ENCODE assay signal across 8 mouse cellular contexts in genomic region chr2:165325521-165326303, GRCm38 (mm10). TPM values are rescaled to one million over a fixed set of nuclear protein-coding genes. Genes with fewer than 3 reads are reported as not detected.
DNase-seq lines count a peak whose midpoint lies in the region; ATAC-seq and TF ChIP-seq lines count a peak whose summit lies in the region.

No protein-coding gene starts in this region.

- H3K36me3 ChIP-seq in G1E (replicated peaks), result peaks cover 40% of the 10 kb centered on the region
- peaks cover 17% of the 10 kb centered on the region for H3K36me3 ChIP-seq in forebrain, embryonic 10.5 days (replicated peaks)
- 0 out of 2 replicates have a peak, but pooled peaks cover 4% of the 10 kb centered on the region for H3K36me3 ChIP-seq in limb, embryonic 14.5 days (ENCODE audit: control insufficient read depth, insufficient read depth, low read length)

- DNase-seq in gastrocnemius, postnatal 10 days, result peak; percentile 47
- no peak for DNase-seq in gastrocnemius, adult 18-20 months (ENCODE audit: low spot score)
- DNase-seq in G1E (ENCODE audit: low spot score), result no peak
- DNase-seq in forebrain, embryonic 10.5 days (ENCODE audit: extremely low spot score, low spot score), result no peak
- no peak for DNase-seq in limb, embryonic 14.5 days (ENCODE audit: low spot score)
- peak; percentile 39 for DNase-seq in neural tube, embryonic 10.5 days (ENCODE audit: extremely low spot score, low spot score)
- DNase-seq in retina, postnatal 1 day, result no peak
- no peak for DNase-seq in left cerebral cortex, postnatal 14 days (ENCODE audit: low spot score in 2 of 2)

- peak overlapping the region; percentile 76 for H3K4me2 ChIP-seq in limb, embryonic 14.5 days (replicated peaks; ENCODE audit: low read depth, low read length, severe bottlenecking)

- peaks cover 52% of the 10 kb centered on the region for H3K4me1 ChIP-seq in G1E (ENCODE audit: insufficient read depth, low read depth, low read length)
- peaks cover 69% of the 10 kb centered on the region for H3K4me1 ChIP-seq in forebrain, embryonic 10.5 days
- H3K4me1 ChIP-seq in limb, embryonic 14.5 days (ENCODE audit: control insufficient read depth, insufficient read depth, low read length), result peaks cover 22% of the 10 kb centered on the region

- ATAC-seq in G1E (ENCODE audit: extremely low read depth, insufficient number of reproducible peaks, low FRiP score, poor library complexity, severe bottlenecking), result no peak
- ATAC-seq in limb, embryonic 14.5 days (ENCODE audit: low FRiP score, low read depth), result peak; percentile 20

- no peaks in the 10 kb centered on the region for H3K9me3 ChIP-seq in G1E (replicated peaks)
- H3K9me3 ChIP-seq in forebrain, embryonic 10.5 days, result no peaks in the 10 kb centered on the region
- no peaks in the 10 kb centered on the region for H3K9me3 ChIP-seq in limb, embryonic 14.5 days (ENCODE audit: control insufficient read depth, low read length)

- peak overlapping the region; percentile 89 for H3K4me3 ChIP-seq in G1E (ENCODE audit: low read depth, low read length)
- H3K4me3 ChIP-seq in forebrain, embryonic 10.5 days, result peak overlapping the region; percentile 95
- peak overlapping the region; percentile 61 for H3K4me3 ChIP-seq in limb, embryonic 14.5 days (replicated peaks; ENCODE audit: low read length)

- TF ChIP-seq CTCF in G1E (IDR thresholded peaks at IDR 0.05; ENCODE audit: low read depth, low read length), result no peak

- H3K27ac ChIP-seq in forebrain, embryonic 10.5 days, result peak overlapping the region; percentile 91
- H3K27ac ChIP-seq in limb, embryonic 14.5 days (replicated peaks; ENCODE audit: low read depth, low read length), result 0 out of 2 replicates have a peak overlapping the region, but pooled peaks have one; percentile 9

- intact Hi-C loops in left cerebral cortex, postnatal 14 days (cut with DNase I), result loop anchor here (5.0 kb wide), 1 partner anchor 38 kb away; the partner anchor contains the start of gene Slc35c2

- WGBS in forebrain, embryonic 10.5 days, result 2% methylated on average over 30 of the region's 30 CpGs
- WGBS in limb, embryonic 14.5 days, result under 1% methylated on average over 30 of the region's 30 CpGs

- no peak for TF ChIP-seq POLR2A in limb, embryonic 14.5 days (IDR thresholded peaks at IDR 0.05; ENCODE audit: borderline replicate concordance, extremely low read depth, insufficient read depth, insufficient read length)

- peaks cover 8% of the 10 kb centered on the region for H3K27me3 ChIP-seq in G1E (ENCODE audit: insufficient read depth, low read length)
- peaks cover 17% of the 10 kb centered on the region for H3K27me3 ChIP-seq in forebrain, embryonic 10.5 days (ENCODE audit: poor library complexity, severe bottlenecking)
- H3K27me3 ChIP-seq in limb, embryonic 14.5 days (ENCODE audit: control insufficient read depth, insufficient read depth, low read length), result no peaks in the 10 kb centered on the region

- peak overlapping the region; percentile 81 for H3K9ac ChIP-seq in limb, embryonic 14.5 days (ENCODE audit: low read depth, low read length, severe bottlenecking)

RNA-seq across cellular contexts. Expression of gene Elmo2, which starts 0.6 kb away (rescaled TPM):
- 10 to 100 TPM; 20.3 to 24.3 TPM for total RNA-seq in gastrocnemius, postnatal 10 days (2021)
- 10 to 100 TPM; 12.4 TPM for total RNA-seq in gastrocnemius, adult 18-20 months (2021)
- total RNA-seq in G1E (2014; fragmentation: Nextera tagmentation), result 22.6 and 38.3 TPM in 2 replicates
- total RNA-seq in G1E (2017), result 17.7 and 18.8 TPM in 2 replicates
- polyA plus RNA-seq in G1E (2012), result 8.1 and 15.1 TPM in 2 replicates
- polyA plus RNA-seq in forebrain, embryonic 10.5 days (2016; fragmentation: Nextera tagmentation; extraction: Ambion mirVana), result 83.7 and 86.4 TPM in 2 replicates
- polyA plus RNA-seq in limb, embryonic 14.5 days (2012; rRNA removed), result 77.7 and 97.3 TPM in 2 replicates
- polyA plus RNA-seq in limb, embryonic 14.5 days (2014; fragmentation: Nextera tagmentation; extraction: Ambion mirVana), result 83.0 and 87.4 TPM in 2 replicates
- total RNA-seq in left cerebral cortex, postnatal 14 days (2021), result 100 to 1,000 TPM; 137 to 156 TPM

RNA-seq across cellular contexts. Expression of gene Slc35c2, which starts 38.0 kb away (rescaled TPM):
- 10 to 100 TPM; 17.5 to 18.6 TPM for total RNA-seq in gastrocnemius, postnatal 10 days (2021)
- total RNA-seq in gastrocnemius, adult 18-20 months (2021), result 10 to 100 TPM; 19.4 to 20.0 TPM
- total RNA-seq in G1E (2014; fragmentation: Nextera tagmentation) (20.5 and 41.6 TPM in 2 replicates), G1E (2017) (32.7 and 36.8 TPM in 2 replicates)
- 62.5 and 70.3 TPM in 2 replicates for polyA plus RNA-seq in G1E (2012)
- polyA plus RNA-seq in forebrain, embryonic 10.5 days (2016; fragmentation: Nextera tagmentation; extraction: Ambion mirVana), result 74.9 and 75.4 TPM in 2 replicates
- 54.2 and 74.3 TPM in 2 replicates for polyA plus RNA-seq in limb, embryonic 14.5 days (2012; rRNA removed)
- 51.1 and 51.2 TPM in 2 replicates for polyA plus RNA-seq in limb, embryonic 14.5 days (2014; fragmentation: Nextera tagmentation; extraction: Ambion mirVana)
- total RNA-seq in left cerebral cortex, postnatal 14 days (2021), result 10 to 100 TPM; 52.1 to 55.1 TPM

RNA-seq across cellular contexts. Expression of gene Zfp663, which starts 42.8 kb away (rescaled TPM):
- total RNA-seq in gastrocnemius, postnatal 10 days (2021), result under 1 TPM in 1 of 2 experiments, not detected in 1; 0.23 TPM
- not detected for total RNA-seq in gastrocnemius, adult 18-20 months (2021)
- total RNA-seq in G1E (2014; fragmentation: Nextera tagmentation) (not detected in 2 replicates), G1E (2017) (0.16 TPM in 1 of 2 replicates, not detected in the other)
- polyA plus RNA-seq in G1E (2012), result not detected in 2 replicates
- polyA plus RNA-seq in forebrain, embryonic 10.5 days (2016; fragmentation: Nextera tagmentation; extraction: Ambion mirVana), result 4.7 and 4.9 TPM in 2 replicates
- 0.46 and 0.49 TPM in 2 replicates for polyA plus RNA-seq in limb, embryonic 14.5 days (2012; rRNA removed)
- 0.44 and 0.68 TPM in 2 replicates for polyA plus RNA-seq in limb, embryonic 14.5 days (2014; fragmentation: Nextera tagmentation; extraction: Ambion mirVana)
- total RNA-seq in left cerebral cortex, postnatal 14 days (2021), result under 1 TPM in 1 of 2 experiments, not detected in 1; 0.51 TPM

Comparison
In these comparisons a context has a peak if more than half of its experiments do, and no peak if none do; other contexts are left out.
1. DNase-seq: peak in gastrocnemius, postnatal 10 days (single experiment) and neural tube, embryonic 10.5 days (single experiment); none in gastrocnemius, adult 18-20 months (single experiment), G1E (single experiment), forebrain, embryonic 10.5 days (single experiment), limb, embryonic 14.5 days (single experiment), retina, postnatal 1 day (single experiment) and left cerebral cortex, postnatal 14 days (0 of 2).
2. Peak in every context shown above with its lines, with median percentiles within 50 percentile points of each other: H3K4me3 ChIP-seq.